Mouse (Mus musculus) gastrocnemius, adult 2 months (tissue): ENCODE measurements at regions not wholly inside any gene's neighbourhood (a gene's known extent, or its start where the extent isn't known, plus 50 kb on each side); places are given as distances from the start of the nearest gene placed in this dataset.

Experiments
- DNase-seq: peaks from one replicate; pipeline ENCODE4 v3.0.0; 2022
- H3K27ac ChIP-seq: fragments of 200-600 bp; 2 replicates; pipeline ENCODE4 v1.8.1; 2022; ENCODE audit warnings: mild to moderate bottlenecking
- H3K4me3 ChIP-seq: fragments of 200-600 bp; 2 replicates; pipeline ENCODE4 v1.8.1; 2022; ENCODE audit warnings: mild to moderate bottlenecking, moderate library complexity
- CTCF ChIP-seq: fragments of 200-600 bp; IDR thresholded peaks from 2 replicates; pipeline ENCODE4 v1.8.1; 2022; ENCODE audit warnings: antibody characterized with exemption, mild to moderate bottlenecking, moderate library complexity
- intact Hi-C: fragments of 180-260 bp; cut with DNase I; formaldehyde crosslinking; loops from one replicate; pipeline ENCODE4 v1.15.1; 2025

DNA sequence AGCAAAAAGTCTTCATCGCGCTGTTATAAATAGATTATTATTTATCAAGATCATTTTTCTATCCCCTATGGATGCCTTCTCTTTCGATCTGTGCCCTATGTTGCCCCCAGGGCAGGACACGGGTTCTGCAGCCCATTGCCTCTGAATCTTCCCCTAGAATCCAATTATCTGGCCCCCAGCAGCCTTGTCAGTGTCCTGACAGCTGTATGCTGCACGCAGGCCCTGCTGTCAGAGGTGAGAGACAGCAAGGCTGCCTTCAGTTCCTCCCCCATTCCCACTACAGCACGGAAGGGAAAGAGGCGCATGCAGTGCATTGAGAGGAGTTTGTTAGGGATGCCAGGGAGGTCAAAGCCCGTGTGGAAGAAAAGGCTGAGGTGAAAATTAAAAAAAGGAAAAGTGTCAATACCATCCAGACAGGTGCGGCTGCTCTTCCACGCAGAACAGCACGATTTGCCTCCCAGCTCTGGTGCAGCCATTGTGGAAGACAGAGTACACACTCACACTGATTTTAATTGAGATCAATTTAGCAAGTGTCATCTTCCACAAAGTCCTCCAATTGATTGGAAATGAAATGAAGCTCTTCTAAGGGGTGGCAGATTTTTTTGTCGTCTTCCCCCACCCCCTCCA lies 165.1 kb downstream of the Samd5 start:
- no peak for TF ChIP-seq CTCF
- Histone ChIP-seq H3K4me3 (no peak overlapping the region), H3K27ac (no peak overlapping the region)
- intact Hi-C loops = no loop called here
- DNase-seq = no peak

DNA sequence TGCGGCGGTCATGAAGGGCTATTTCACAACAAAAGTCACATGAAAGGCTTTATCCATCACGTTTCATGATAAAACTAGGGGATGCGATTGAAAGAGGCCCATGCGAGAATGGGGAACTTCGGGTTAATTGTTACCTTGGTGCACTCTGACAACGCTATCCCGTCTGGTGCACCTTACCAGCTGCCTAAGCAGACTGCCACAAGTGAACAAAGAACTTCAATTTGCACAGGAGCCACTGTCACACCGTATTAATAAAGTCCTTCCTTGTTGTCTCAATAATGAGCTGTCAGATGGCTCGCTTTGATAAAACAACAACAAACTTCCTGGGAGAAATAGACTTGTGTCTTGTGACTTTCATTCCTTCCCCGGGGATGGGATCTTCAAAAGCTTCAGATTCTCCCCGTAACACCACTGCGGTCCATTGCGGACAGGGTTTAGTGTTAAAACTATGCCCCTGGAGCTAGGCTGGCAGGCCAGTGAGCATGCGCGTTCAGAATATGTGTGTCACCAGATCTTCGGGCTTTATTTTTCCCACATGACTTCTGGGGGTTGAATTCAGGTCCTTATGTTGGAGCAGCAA lies 165.8 kb downstream of the Samd5 start:
- DNase-seq = no peak
- no peak overlapping the region for H3K27ac ChIP-seq
- intact Hi-C loops = no loop called here
- no peak for TF ChIP-seq CTCF
- H3K4me3 ChIP-seq = no peak overlapping the region

DNA sequence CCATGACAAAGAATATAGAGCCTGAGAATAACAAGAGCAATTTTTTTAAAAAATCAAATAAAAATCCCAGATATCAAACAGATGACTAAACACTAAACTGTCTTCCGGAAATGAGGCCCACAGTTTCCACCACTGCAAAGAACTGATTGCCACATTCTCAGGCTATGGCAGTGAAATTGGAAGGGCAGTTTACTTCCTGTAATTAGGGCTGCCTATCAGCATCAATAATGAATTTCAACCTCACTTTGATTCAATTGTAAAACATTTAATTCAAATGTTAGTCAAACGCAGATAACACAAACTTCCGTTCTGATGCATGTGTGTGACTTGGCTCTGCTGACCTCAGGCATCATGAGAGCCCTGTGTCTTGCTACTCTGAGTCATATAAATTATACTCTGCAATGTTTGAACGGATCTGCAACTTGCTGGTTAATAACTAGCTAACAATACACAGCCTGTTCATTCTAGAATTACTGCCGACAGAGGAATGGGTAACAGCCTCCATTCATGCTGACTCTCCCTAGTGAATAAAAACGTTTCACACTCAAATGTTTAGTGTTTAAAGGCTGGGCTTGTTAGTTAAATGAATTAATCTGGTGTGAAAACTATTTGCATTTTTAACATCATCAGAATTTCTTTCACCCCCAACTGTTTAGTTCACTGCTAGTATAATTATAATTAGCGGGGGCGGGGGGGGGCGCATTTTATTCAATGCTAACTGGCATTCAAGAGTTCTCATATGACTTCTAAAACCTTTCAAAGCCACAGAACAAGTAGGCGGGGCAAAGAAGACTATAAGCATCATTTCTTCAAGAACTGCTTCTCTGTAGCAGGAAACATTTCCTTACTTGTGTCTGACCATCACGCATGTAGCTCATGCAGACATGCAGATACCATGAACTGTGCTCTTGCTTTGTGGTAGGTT lies 171.2 kb downstream of the Samd5 start:
- intact Hi-C loops = no loop called here
- peak overlapping the region; percentile 51; the same call in 1 of the 2 replicates for H3K27ac ChIP-seq
- H3K4me3 ChIP-seq = no peak overlapping the region
- TF ChIP-seq CTCF = no peak
- DNase-seq = no peak

DNA sequence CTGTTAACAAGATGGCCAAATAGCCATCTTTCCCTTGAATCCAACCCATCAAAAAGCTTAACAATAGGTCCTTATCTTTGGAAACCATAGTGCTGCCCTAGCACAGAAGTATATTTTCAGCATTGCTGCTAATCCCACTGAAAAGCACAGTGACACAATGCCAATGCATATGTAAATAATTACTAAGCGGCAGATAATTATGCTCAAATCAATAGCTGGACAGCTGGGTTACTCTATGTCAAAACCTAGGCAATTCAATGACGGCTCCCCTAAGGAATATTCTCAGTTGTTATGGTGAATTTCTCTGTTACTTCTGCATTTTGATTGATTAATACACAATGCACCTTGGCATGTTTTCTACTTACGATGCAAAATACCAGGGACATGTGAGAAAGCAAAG lies 176.5 kb downstream of the Samd5 start:
- no peak for DNase-seq
- no peak overlapping the region for H3K4me3 ChIP-seq
- no peak for TF ChIP-seq CTCF
- intact Hi-C loops = no loop called here
- no peak overlapping the region for H3K27ac ChIP-seq

DNA sequence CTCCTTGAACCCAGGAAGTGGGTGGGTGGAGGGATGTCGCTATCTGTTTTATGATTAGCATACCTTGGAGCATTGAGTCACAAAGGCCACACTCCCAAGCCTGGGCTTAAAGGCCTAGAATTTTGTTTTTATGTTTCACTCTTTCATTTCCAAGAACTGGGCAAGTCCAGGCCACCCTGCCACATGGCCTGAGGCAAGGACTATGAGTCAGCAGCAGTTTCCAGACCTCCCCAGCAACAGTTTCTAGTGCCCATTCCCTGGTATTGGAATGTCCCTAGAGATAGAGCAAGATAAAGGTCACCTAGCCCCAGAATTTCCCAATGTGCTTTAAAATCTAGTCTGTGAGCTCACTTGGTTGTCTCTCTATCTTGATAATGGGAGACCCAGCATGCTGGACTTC lies 178.0 kb downstream of the Samd5 start:
- H3K27ac ChIP-seq = no peak overlapping the region
- TF ChIP-seq CTCF = no peak
- intact Hi-C loops = no loop called here

DNA sequence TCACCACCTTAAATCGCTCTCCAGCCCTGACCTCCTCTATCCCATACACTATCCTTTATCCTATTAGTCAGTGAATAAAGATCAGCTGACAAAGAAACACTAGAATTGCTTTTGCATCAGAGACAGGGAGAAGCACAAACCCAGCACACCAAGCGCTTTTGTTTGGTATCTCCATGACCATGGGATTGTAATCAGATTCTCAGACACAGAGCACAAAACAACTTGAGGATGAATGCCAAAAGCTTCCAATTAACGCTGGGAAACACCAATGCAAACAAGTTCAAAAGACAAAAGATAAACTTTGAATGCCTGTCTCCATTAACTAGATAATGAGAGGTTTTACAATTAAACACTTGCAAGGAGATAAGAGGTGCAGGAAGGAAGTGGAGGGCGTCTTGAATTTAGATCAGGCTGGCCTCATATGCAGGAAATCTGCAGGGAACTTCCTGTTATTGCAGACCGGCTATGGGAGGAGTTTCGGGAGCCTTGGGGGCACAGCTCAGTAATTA lies 179.8 kb downstream of the Samd5 start:
- H3K4me3 ChIP-seq = no peak overlapping the region
- H3K27ac ChIP-seq = peak overlapping the region; percentile 54
- DNase-seq = peak; percentile 25
- intact Hi-C loops = no loop called here
- TF ChIP-seq CTCF = no peak

More for the DNA sequence above, 178.0 kb downstream of the Samd5 start:
- no peak for DNase-seq
- H3K4me3 ChIP-seq = no peak overlapping the region

DNA sequence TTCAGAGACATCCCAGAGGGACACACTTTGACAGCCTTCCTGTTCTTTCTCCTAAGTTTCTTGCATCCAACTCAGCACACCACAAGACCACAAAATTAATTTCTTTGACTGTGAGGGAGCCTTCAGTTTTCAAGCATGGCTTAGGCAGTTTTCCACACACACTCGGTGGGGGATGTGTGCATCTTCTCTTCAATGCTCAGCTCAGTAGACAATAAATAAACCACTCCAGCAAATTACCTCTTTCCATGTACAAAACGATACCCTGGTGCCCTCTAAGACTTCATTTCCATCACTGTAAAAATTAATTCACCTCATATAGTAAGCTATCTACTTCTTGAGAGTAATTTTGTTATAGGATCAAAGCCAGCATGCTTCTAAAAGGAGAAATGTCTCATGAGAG lies 184.6 kb downstream of the Samd5 start:
- H3K4me3 ChIP-seq = no peak overlapping the region
- no peak for TF ChIP-seq CTCF
- H3K27ac ChIP-seq = no peak overlapping the region
- intact Hi-C loops = no loop called here
- no peak for DNase-seq

DNA sequence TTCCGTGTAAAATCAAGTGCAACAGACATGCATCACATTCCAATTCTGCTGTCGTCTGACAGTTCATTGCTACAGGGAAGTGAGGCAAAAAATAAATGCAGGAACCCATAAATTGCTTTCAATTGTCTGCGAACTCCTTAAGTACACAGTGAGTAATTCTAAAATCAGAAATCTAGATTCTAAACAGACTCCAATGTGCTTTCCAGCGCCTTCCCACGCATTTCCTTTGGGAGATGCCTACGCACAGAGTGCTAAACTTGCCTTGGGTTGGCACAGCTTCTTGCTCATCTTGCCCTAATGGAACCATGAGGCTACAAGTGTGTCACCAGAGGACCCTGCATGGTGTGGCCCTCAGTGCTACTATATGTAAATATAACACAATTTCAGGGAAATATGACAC lies 212.6 kb downstream of the Samd5 start:
- no peak for TF ChIP-seq CTCF
- DNase-seq = no peak
- Histone ChIP-seq H3K27ac (no peak overlapping the region), H3K4me3 (no peak overlapping the region)
- intact Hi-C loops = no loop called here

DNA sequence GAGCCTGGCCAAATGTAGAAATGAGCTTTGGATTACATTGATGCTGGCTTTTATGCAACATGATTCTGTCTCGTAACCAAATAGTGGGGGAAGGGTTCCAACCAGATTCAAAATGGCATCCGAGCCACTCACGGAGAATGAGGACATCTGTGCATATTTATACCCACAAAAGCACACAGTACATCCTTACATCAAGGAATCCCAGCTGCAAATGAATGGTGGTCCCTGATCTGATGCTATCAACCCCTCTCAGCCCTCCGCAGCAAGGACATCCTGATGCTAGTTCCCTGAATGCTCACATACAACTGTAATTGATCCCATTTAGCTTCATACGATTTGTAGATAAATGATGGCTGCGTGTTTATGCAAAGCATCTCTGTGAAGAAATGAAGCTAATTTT lies 215.9 kb downstream of the Samd5 start:
- no peak for DNase-seq
- Histone ChIP-seq H3K4me3 (no peak overlapping the region), H3K27ac (no peak overlapping the region)
- no peak for TF ChIP-seq CTCF
- intact Hi-C loops = no loop called here

DNA sequence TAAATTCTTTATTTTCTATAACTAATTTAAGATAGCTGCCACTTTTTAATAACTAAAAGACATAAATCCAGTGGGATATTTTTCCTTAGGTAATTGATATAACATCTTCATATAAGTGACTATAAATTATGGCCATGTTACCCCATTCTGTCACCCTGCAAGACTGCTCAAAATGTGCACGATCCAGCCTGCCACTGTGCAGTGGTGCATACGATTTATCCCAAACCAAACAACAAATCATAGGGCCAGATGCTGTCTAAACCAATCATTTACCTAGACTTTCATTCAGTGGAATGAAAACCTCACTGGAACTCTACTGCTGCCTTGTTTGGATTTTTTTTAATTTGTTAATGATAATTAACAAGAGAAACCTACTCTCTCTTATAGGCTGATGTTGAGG lies 216.5 kb downstream of the Samd5 start:
- Histone ChIP-seq H3K4me3 (no peak overlapping the region), H3K27ac (no peak overlapping the region)
- no peak for DNase-seq
- TF ChIP-seq CTCF = no peak
- intact Hi-C loops = no loop called here

DNA sequence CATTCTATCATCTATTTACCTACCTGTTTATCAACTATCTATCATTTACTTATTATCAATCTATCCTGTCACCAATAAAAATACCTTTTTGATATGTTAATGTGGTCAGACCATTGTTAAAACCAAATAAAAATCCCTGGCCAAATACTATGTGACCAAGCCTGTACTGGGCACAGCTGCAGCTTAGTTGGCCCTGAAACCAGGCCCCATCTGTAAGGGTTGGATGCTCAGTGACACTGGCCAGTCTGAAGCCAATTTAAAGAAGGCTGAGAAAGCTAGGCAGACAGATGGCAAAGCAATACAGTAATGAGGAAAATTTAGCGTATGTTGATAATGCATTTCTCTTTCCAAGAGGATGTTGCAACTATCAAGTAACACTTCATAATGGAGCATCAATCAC lies 217.8 kb downstream of the Samd5 start:
- DNase-seq = no peak
- no peak for TF ChIP-seq CTCF
- intact Hi-C loops = no loop called here

DNA sequence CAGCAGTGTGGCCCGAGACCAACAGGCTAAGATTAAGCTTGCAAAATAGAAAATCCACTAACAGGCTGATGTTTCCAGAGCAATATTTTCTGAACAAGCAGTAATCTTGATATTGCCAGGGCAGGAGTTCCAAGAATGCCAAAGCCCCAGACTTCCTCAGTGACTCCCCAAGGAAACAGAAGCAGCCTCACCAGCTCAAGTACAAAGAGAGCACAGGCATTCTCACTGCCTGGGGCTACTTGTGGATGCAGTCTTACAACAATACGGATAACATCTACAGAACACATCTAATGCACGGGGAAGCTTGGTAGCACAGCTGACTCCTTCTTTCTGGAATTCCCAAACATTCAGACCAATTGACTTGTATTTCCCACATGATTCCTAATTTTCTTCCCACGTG lies 235.9 kb downstream of the Samd5 start:
- DNase-seq = no peak
- TF ChIP-seq CTCF = no peak
- no peak overlapping the region for H3K27ac ChIP-seq
- no peak overlapping the region for H3K4me3 ChIP-seq
- intact Hi-C loops = no loop called here

More for the DNA sequence above, 217.8 kb downstream of the Samd5 start:
- no peak overlapping the region for H3K27ac ChIP-seq
- no peak overlapping the region for H3K4me3 ChIP-seq

DNA sequence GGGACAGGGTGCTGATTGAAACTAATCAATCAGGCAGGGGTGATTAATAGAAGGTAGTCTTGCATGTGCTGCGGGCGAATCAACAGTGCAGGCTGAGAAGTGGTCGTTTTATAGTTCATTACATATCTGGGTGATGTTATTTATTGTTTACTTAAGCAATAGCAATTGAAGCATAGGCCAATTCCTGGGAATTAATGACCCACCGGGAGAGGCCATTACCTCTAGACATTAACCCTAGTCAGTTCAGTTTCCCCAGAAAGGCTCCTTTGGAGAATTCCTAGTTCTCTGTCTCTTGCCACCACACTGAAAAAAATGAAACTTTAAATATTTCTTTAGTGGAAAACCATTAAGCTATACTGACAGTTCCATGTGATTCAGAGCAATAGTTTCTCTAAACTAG lies 236.6 kb downstream of the Samd5 start:
- intact Hi-C loops = no loop called here
- H3K27ac ChIP-seq = no peak overlapping the region
- H3K4me3 ChIP-seq = no peak overlapping the region
- TF ChIP-seq CTCF = no peak
- no peak for DNase-seq
